Mouse (Mus musculus) skeletal muscle tissue, adult 2 months (tissue): ENCODE measurements around the gene Olfr613.
"Not testable (repeated sequence)": the region's sequence is repeated elsewhere in the genome, so short reads cannot be mapped to it uniquely, and the experiment has no call there.

ENCODE experiments used
- DNase-seq: peaks from one replicate; pipeline ENCODE4 v3.0.0-alpha.2; 2012; ENCODE audit warnings: low read depth, low spot score

Olfr613 gene

DNA sequence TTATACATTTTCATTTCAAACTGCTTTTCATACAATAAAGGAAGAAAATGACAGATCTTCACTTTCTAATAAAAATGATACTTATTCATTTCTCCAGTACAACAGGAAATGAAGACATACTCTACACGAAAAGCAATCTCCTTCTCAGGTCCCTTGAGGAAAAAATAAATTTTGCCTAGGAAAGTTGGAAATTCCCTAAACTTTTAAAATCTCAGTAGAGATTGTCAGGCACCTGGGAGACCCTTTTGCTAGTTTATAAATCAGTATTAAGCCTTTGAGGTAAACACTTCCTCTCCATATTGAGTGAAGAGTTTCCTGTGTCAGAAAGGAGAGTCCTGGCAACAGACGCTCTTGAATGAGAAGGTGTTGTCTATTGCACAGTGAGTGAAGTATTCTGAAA, at the start of gene Olfr613:
TSS of gene Olfr613 (plus strand) at position 301 of the 400 bp plus-strand sequence.
- no peak for DNase-seq

DNA sequence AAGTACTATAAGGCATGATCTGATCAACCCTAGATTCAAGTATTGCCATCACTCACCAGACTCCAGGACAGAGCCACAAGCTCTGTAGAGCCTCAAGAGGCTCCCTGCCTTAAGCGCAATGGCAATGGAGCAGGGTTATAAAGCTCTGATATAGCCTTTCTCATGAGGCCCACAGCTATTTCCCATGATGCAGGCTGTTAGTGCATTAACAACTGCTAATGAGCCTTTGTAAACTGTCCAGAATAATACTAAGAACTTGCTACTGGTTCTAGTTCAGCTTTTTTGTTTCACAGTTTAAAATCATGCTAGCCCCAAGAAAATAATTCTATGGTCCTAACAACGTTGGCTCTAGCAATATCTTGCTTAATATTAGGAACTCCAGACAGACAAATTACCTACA, 35.9 kb upstream of the Olfr613 start, which contains the start of gene Olfr610:
TSS of gene Olfr610 (minus strand) at position 101 of the 400 bp plus-strand sequence.
- no peak for DNase-seq

DNA sequence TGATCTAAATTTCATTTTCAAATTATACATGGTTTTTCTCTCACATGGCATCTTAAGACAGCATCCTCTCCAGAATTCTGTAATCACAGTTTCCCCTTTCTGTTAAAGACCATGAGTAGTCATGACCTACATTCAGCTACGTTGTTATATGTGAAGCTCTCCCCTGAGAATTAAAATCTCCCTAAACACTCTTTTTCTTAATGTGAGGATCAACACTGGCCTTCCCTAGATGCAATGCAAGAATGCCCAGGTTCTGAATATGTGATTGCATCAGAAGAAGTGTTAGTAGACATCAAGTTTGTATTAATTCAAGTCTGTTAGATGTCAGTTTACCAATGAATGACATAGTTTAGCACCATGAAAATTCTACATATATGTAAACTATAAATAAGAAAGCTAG, 27.1 kb upstream of the Olfr613 start, which contains the start of gene Olfr611:
TSS of gene Olfr611 (minus strand) at position 101 of the 400 bp plus-strand sequence.
- DNase-seq, result not testable (repeated sequence)

DNA sequence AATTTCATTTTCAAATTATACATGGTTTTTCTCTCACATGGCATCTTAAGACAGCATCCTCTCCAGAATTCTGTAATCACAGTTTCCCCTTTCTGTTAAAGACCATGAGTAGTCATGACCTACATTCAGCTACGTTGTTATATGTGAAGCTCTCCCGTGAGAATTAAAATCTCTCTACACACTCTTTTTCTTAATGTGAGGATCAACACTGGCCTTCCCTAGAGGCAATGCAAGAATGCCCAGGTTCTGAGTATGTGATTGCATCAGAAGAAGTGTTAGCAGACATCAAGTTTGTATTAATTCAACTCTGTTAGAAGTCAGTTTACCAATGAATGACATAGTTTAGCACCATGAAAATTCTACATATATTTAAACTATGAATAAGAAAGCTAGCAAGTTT, 5.3 kb upstream of the Olfr613 start, which contains the start of gene Olfr612:
TSS of gene Olfr612 (minus strand) at position 101 of the 400 bp plus-strand sequence.
- DNase-seq, result not testable (repeated sequence)

DNA sequence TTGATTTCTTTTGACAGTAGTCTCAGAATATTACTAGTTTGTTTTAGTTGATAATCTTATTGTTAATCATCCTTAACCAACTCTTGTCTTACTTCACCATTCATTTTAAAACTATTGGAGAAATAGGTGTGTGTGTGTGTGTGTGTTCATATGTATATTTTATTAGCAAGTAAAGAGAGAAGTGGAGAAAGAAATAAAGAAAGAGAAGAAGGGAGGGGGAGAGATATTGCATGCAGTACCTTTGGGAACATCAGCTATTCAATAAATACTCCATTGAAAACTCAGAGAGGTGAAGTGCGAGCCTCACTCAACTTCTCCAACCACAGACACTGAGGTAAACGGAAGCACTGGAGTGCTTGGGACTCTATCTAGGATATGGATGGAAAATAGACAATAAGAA, 7.9 kb downstream of the Olfr613 start, which contains the start of gene Olfr615:
TSS of gene Olfr615 (plus strand) at position 301 of the 400 bp plus-strand sequence.
- DNase-seq, result no peak

DNA sequence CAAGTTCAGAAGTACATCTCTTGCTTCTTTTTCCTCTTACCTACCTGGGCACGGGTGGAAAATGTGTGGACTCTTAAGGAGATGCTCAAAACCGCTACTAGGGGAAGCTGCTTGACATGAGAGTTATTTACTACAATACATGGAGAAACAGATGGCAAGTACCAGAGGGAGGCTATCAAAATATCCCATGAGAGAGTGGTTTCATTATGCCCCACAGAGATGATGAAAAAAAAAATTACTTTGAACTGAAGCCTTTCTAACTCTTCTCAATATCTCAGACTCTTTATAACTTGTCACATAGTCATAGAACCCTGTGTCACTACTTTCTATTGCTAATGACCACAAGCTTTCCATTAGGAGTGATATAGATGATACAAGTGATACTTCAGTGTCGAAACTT, 21.2 kb downstream of the Olfr613 start, which contains the start of gene Olfr616:
TSS of gene Olfr616 (minus strand) at position 101 of the 400 bp plus-strand sequence.
- no peak for DNase-seq

DNA sequence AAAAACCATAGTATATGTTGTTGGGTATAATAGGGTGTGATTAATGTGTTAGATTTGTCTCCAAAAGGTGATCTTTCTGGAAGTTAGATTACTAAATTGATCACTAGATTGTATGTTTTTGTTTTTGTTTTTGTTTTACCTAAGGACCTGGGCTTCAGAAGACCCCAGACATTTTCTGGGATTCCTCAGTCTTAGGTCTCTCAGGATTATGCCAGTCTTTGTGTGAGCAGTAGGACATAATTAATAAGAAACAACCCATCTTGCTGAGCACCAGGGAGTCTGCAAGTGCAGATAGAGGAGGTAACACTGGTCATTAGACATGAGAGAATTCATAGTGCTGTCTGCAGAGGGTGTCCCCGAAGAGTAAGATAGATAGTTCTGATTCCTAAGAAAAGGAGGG, 24.9 kb downstream of the Olfr613 start, which contains the start of gene Olfr617:
TSS of gene Olfr617 (plus strand) at position 301 of the 400 bp plus-strand sequence.
- DNase-seq, result no peak

DNA sequence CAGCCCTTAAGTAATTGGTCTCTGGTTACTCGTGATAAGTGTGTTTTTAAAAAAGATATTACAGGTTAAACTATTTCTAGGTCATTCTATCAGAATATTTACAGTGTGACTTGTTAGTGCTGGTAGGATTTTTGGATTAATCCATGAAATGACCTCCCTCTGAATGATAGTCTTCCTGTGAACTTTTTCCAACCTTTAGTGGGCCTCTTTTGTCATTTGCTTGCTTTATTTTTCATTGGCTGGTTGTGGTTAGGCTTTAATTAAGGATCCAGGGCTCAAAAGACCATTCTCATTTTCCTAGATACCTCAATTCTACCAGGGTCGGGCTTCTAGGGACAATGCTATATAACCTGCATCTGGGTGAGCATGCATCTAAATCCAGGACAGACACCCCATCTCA, 41.9 kb downstream of the Olfr613 start, which contains the start of gene Olfr618:
TSS of gene Olfr618 (plus strand) at position 301 of the 400 bp plus-strand sequence.
- no peak for DNase-seq

DNA sequence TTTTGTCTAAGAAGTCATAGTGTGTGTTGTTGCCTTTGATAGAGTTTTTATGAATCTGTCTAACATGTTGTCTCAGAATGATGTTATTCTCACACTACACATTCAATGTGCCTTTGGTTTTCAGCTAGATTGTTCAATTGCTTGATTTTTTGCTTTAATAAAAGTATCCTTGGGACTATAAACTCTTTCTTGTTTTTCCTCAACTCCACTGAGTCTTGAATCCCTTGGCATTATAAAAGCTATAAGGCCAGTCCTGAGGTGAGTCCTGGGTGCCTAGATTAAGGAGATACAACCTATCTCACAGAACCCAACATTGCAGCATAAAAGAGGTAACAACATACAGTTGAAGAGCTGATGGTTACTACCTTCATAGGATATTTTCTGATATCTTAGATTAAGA, 52.4 kb downstream of the Olfr613 start, which contains the start of gene Olfr619:
TSS of gene Olfr619 (plus strand) at position 301 of the 400 bp plus-strand sequence.
- no peak for DNase-seq
